Mouse (Mus musculus) kidney, postnatal 10 days (tissue): ENCODE data around the gene Tcf23.

Source experiments
- DNase-seq: peaks from one replicate; pipeline ENCODE4 v3.0.0; 2021; ENCODE audit warnings: mixed read lengths

Gene Tcf23

GRCm38 (mm10) chr5:30968416-30968815, at the start of gene Tcf23:
Tcf23 (plus strand) TSS chr5:30968662.
- peak; percentile 73 for DNase-seq

DNA sequence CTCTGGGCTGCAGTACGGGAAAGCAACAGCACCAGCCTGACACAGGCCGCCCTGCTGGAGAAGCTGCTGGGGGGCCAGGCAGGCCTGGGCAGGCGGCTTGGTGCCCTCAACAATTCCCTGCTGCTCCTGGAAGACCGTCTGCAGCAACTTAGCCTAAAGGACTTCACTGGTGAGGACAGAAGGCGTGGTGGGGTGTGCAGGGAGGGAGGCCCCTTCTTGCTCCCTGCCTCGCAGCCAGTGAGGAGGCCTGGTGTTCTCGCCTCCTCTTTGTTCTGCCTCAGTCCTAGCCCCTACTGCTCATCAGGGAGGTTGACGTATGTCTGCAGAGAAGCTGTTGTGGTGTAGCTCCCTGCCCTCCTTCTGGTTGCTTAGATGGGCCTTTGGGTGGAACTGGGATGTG, 49.8 kb upstream of the Tcf23 start:
- no peak for DNase-seq

DNA sequence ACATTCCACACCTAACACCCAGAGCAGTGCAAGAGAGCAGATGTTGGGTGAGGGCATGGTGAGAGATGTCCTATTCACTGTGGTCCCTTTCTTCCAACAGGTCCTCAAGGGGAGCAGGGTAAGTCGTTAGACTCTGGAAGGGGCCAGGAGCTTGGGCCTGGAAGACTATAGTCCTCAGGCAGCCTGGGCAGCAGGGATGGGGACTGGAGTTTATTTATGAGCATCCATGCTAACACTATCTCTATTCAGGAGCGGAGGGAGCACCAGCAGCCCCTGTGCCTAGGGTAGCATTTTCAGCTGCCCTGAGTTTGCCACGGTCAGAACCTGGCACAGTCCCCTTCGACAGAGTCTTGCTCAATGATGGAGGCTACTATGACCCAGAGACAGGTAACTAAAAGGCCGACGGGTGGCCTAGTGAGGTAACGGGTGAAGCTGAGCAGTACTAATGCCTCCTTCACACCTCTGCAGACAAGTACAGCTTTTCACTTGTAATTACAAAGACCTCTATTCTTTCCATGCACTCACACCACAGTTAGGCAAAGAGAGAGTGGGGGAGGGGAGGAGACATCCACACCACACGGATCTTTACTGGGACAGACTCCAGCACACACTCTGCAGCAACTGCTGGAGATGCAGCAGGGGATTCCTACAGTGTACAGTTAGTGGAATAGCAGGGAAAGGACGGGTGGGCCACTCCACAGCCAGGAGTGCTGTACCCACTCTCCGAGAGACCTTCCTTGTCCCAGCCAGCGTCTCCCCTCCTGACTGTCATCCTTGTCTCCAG, 48.4 kb upstream of the Tcf23 start:
- peak; percentile 36 for DNase-seq

DNA sequence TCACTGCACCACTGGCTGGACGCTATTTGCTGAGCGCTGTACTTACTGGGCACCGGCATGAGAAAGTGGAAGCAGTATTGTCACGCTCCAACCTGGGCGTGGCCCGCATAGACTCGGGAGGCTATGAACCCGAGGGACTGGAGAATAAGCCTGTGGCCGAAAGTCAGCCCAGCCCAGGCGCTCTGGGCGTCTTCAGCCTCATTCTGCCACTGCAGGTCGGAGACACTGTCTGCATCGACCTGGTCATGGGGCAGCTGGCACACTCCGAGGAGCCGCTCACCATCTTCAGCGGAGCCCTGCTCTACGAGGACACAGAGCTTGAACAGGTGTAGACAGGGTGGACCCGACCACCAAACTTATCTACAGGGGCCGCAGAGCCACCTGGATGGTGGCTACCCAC, 47.8 kb upstream of the Tcf23 start:
- DNase-seq: peak; percentile 50

GRCm38 (mm10) chr5:30921256-30922033, 47.0 kb upstream of the Tcf23 start, which contains the start of gene Khk:
Khk (plus strand) TSS chr5:30921431.
- peak; percentile 96 for DNase-seq

- peak; percentile 23 for DNase-seq
Observed at GRCm38 (mm10) chr5:30922581-30923041, 45.9 kb upstream of the Tcf23 start.

- no peak for DNase-seq
Observed at GRCm38 (mm10) chr5:30923119-30923518, 45.3 kb upstream of the Tcf23 start.

GRCm38 (mm10) chr5:30924614-30925013, 43.8 kb upstream of the Tcf23 start:
- DNase-seq: peak; percentile 29

- DNase-seq: peak; percentile 73
Observed at GRCm38 (mm10) chr5:30925217-30925616, 43.2 kb upstream of the Tcf23 start.

- DNase-seq: peak; percentile 48
Observed at GRCm38 (mm10) chr5:30926073-30926472, 42.4 kb upstream of the Tcf23 start.

GRCm38 (mm10) chr5:30927945-30928529, 40.4 kb upstream of the Tcf23 start:
- peak; percentile 39 for DNase-seq

DNA sequence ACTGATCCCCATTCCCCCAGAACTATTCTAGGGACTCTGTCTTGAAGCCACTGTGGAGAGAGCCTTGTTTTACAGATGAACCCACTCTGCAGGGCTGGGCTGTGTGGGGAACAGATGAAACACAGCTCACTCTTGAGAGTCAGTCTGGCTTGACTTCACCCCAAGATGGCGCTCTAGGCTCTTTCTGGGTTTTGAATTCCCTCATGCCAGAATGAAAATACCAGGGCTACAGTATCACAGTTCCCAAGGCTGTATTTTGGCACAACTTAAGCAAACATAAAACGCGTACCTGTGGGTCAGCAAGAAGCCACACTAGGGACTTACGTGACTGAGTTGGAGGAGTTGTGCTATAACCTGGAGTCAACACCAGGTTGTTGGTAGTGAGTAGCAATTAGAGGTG, 38.3 kb upstream of the Tcf23 start:
- DNase-seq: peak; percentile 87

- DNase-seq: peak; percentile 15
Observed at GRCm38 (mm10) chr5:30930846-30931245, 37.6 kb upstream of the Tcf23 start.

GRCm38 (mm10) chr5:30931378-30931777, 37.1 kb upstream of the Tcf23 start:
- DNase-seq: peak; percentile 5

GRCm38 (mm10) chr5:30933705-30934104, 34.8 kb upstream of the Tcf23 start:
- DNase-seq: no peak

- no peak for DNase-seq
Observed at GRCm38 (mm10) chr5:30934725-30935461, 33.6 kb upstream of the Tcf23 start.

- peak; percentile 53 for DNase-seq
Observed at GRCm38 (mm10) chr5:30943004-30943403, 25.5 kb upstream of the Tcf23 start.

DNA sequence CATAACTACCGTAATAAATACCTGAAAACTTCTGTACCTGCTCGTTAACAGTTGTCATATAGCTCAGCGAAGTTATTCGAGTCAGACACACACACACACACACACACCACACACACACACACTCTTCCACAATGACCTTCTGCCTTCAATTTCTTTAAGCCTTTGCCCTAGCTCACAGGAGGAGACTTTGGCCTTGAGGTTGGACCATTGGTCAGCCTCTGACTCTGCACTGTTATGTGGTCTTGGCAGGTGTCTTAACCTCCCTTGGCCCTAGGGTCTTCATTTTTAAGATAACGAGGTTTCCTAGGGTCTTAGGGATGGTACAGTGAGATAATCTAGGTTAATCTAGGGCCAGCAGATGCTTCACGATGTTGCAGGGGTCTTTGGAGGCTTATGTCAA, 24.1 kb upstream of the Tcf23 start:
- no peak for DNase-seq

- DNase-seq: peak; percentile 83
Observed at GRCm38 (mm10) chr5:30944956-30945781, 23.3 kb upstream of the Tcf23 start, which contains the start of gene Cgref1. Cgref1 (minus strand) TSS chr5:30945591.

- DNase-seq: peak; percentile 42
Observed at GRCm38 (mm10) chr5:30948620-30949019, 19.8 kb upstream of the Tcf23 start.

DNA sequence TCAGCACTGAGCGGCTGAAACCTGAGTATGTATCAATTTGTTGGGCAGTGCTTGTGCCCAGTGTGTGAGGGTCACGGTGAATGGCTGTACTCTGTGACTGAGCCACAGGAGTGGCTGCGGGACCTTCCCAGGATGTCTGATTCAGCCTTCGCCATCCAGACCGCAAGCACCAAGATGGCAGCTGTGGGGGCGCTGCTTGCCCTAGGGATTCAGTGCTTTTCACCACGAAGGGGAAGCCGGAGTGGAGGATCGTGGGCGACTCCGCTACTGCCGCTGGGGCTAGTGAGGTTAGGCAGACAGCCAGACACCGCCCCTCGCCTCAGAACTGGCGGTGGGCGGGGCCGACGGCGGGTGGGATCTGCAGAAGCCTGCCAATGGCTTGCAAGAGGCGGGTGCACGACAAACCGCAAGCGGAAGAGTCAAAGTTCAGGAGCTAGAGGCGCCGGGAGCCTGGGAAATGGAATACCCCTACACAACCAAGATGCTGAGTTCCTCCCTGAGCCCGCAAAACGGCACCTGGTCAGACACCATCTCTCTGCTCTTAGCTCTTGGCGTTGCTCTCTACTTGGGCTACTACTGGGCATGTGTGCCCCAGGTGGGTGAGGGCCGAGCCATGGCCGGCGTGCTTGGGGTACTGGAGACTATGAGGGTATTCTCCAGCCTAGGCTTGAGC, 18.7 kb upstream of the Tcf23 start:
- DNase-seq: peak; percentile 98
